Comparison of ENCODE assay signal across 26 mouse cellular contexts in genomic region chr15:7123781-7124450, GRCm38 (mm10). TPM values are rescaled to one million over a fixed set of nuclear protein-coding genes. Genes with fewer than 3 reads are reported as not detected.
DNase-seq lines count a peak whose midpoint lies in the region; ATAC-seq and TF ChIP-seq lines count a peak whose summit lies in the region.
"Had no signal": no experiment of that assay in that cellular context is flagged by ENCODE, and none has a peak within 500 bp of the region (broad histone marks: within the 10 kb centered on the region; RNA-seq: fewer than 3 reads in every experiment).

No protein-coding gene starts in this region.

- ATAC-seq in liver, embryonic 11.5 days (replicated peaks; ENCODE audit: low FRiP score), result no peak
- ATAC-seq: intestine, postnatal 0 days had no signal

- H3K4me1 ChIP-seq in liver, embryonic 11.5 days (replicated peaks; ENCODE audit: control insufficient read depth, insufficient read depth, low read length), result no peaks in the 10 kb centered on the region
- H3K4me1 ChIP-seq: midbrain, embryonic 12.5 days had no signal

- H3K9ac ChIP-seq in liver, embryonic 11.5 days (ENCODE audit: low read depth, low read length), result no peak overlapping the region
- H3K9ac ChIP-seq: hindbrain, embryonic 15.5 days; limb, embryonic 13.5 days; liver, embryonic 15.5 days; midbrain, embryonic 12.5 days; neural tube, embryonic 12.5 days had no signal

- no peaks in the 10 kb centered on the region for H3K36me3 ChIP-seq in liver, embryonic 11.5 days (ENCODE audit: control insufficient read depth, insufficient read depth, low read length)
- H3K36me3 ChIP-seq in myocyte (ENCODE audit: control insufficient read depth, insufficient read depth), result no peaks in the 10 kb centered on the region
- H3K36me3 ChIP-seq: forebrain, embryonic 10.5 days; hindbrain, embryonic 15.5 days; limb, embryonic 13.5 days; liver, embryonic 15.5 days; midbrain, embryonic 12.5 days; neural tube, embryonic 12.5 days had no signal

- no peak overlapping the region for H3ac ChIP-seq in myocyte (ENCODE audit: control insufficient read depth, insufficient read length)

- 65% methylated on average over 5 of the region's 5 CpGs for WGBS in liver, embryonic 11.5 days

- peaks cover 10% of the 10 kb centered on the region for H3K27me3 ChIP-seq in liver, embryonic 11.5 days (replicated peaks; ENCODE audit: control insufficient read depth, insufficient read depth, low read length)
- H3K27me3 ChIP-seq in myocyte (ENCODE audit: control insufficient read depth, insufficient read depth, insufficient read length), result no peaks in the 10 kb centered on the region
- H3K27me3 ChIP-seq: hindbrain, embryonic 15.5 days; limb, embryonic 13.5 days; neural tube, embryonic 12.5 days had no signal

- no peak for TF ChIP-seq POLR2A in brain, embryonic 14.5 days (IDR thresholded peaks at IDR 0.05; ENCODE audit: borderline replicate concordance, extremely low read depth, insufficient read depth, insufficient read length, poor library complexity, severe bottlenecking)
- no peak for TF ChIP-seq POLR2A in myocyte (IDR thresholded peaks at IDR 0.05; ENCODE audit: insufficient read length, low read depth)

- no peak overlapping the region for H3K27ac ChIP-seq in liver, embryonic 11.5 days (ENCODE audit: low read depth, low read length)
- H3K27ac ChIP-seq: forebrain, embryonic 10.5 days; heart, adult 2 months; hindbrain, embryonic 15.5 days; limb, embryonic 13.5 days; liver, embryonic 15.5 days; macrophage; midbrain, embryonic 12.5 days; neural tube, embryonic 12.5 days had no signal

- no peaks in the 10 kb centered on the region for H3K79me2 ChIP-seq in myocyte (ENCODE audit: control insufficient read depth, insufficient read depth)

- no peak overlapping the region for H3K4me2 ChIP-seq in liver, embryonic 11.5 days
- peak overlapping the region; percentile 4 for H3K4me2 ChIP-seq in myocyte (ENCODE audit: low read depth)
- H3K4me2 ChIP-seq: hindbrain, embryonic 15.5 days; limb, embryonic 13.5 days; liver, embryonic 15.5 days; midbrain, embryonic 12.5 days; neural tube, embryonic 12.5 days had no signal

- TF ChIP-seq CTCF in brain, embryonic 14.5 days (IDR thresholded peaks at IDR 0.05; ENCODE audit: borderline replicate concordance, extremely low read depth, insufficient read depth, insufficient read length), result no peak

- DNase-seq in heart, adult 11 months, result peak; percentile 64
- DNase-seq in heart, adult 18-20 months, result no peak
- peak; percentile 12 for DNase-seq in liver, embryonic 11.5 days (ENCODE audit: low spot score)
- no peak for DNase-seq in liver
- peak; percentile 66 for DNase-seq in brain, embryonic 14.5 days (ENCODE audit: low read depth)
- DNase-seq in left cerebral cortex, adult 8-10 months (ENCODE audit: low spot score in 2 of 2), result no peak
- no peak for DNase-seq in thymus, postnatal 14 days
- DNase-seq: adrenal gland, postnatal 25 days; cerebellum, adult 11-12 months; cerebellum, postnatal 14 days; gastrocnemius, postnatal 10 days; heart, adult 2 months; heart, postnatal 36 days; layer of hippocampus, adult 9-11 months; spleen, adult 18-20 months; thymus, postnatal 4 days had no signal

- no peaks in the 10 kb centered on the region for H3K9me3 ChIP-seq in liver, embryonic 11.5 days (ENCODE audit: control insufficient read depth, low read length)
- H3K9me3 ChIP-seq: forebrain, embryonic 10.5 days; hindbrain, embryonic 15.5 days; limb, embryonic 13.5 days; liver, embryonic 15.5 days; midbrain, embryonic 12.5 days; neural tube, embryonic 12.5 days had no signal

- no peak overlapping the region for H3K4me3 ChIP-seq in liver, embryonic 11.5 days (ENCODE audit: low read depth, low read length)
- no peak overlapping the region for H3K4me3 ChIP-seq in myocyte
- H3K4me3 ChIP-seq: forebrain, embryonic 10.5 days; heart, adult 2 months; hindbrain, embryonic 15.5 days; limb, embryonic 13.5 days; liver, embryonic 15.5 days; midbrain, embryonic 12.5 days; neural tube, embryonic 12.5 days had no signal

TF ChIP-seq in myocyte, 11 proteins besides CTCF, POLR2A, EP300 and RAD21:
- TF ChIP-seq TCF3 (IDR thresholded peaks at IDR 0.05; ENCODE audit: insufficient read length, low read depth) (no peak), MYOG (IDR thresholded peaks at IDR 0.05; ENCODE audit: control insufficient read depth in 1 of 3, insufficient read depth in 1 of 3, insufficient read length in 2 of 3, low read depth in 2 of 3) (peak in 1 of 3 experiments; percentile 2)

RNA-seq across cellular contexts. Expression of gene Lifr, which starts 33.5 kb away (rescaled TPM):
- total RNA-seq in heart, adult 18-20 months (2021), result 10 to 100 TPM; 49.9 to 61.3 TPM
- polyA plus RNA-seq in liver, embryonic 11.5 days (2014; fragmentation: Nextera tagmentation; extraction: Ambion mirVana), result 28.7 and 31.0 TPM in 2 replicates
- 3.1 and 11.8 TPM in 2 replicates for polyA plus RNA-seq in brain, embryonic 14.5 days (2012; rRNA removed)
- 14.8 TPM for polyA plus RNA-seq in myocyte (2012; fragmentation: generic; extraction: Trizol)
- 10 to 100 TPM; 42.3 to 53.0 (median 44.8) TPM for total RNA-seq in left cerebral cortex, adult 8-10 months (2022)
- total RNA-seq: MEL had no signal

Comparison
In these comparisons a context has a peak if more than half of its experiments do, and no peak if none do; other contexts are left out.
1. DNase-seq: peak in heart, adult 11 months (single experiment), liver, embryonic 11.5 days (single experiment) and brain, embryonic 14.5 days (single experiment); none in heart, adult 18-20 months (0 of 2), liver (single experiment), left cerebral cortex, adult 8-10 months (0 of 2) and thymus, postnatal 14 days (single experiment).